Mouse (Mus musculus): ENCODE measurements at regions not wholly inside any gene's neighbourhood (a gene's known extent, or its start where the extent isn't known, plus 50 kb on each side); places are given as distances from the start of the nearest gene placed in this dataset.

- TF ChIP-seq POLR2A (IDR thresholded peaks at IDR 0.05; ENCODE audit: insufficient read depth, low read length) = no peak
- TF ChIP-seq CTCF (IDR thresholded peaks at IDR 0.05; ENCODE audit: low read depth, low read length) = no peak
Measured at GRCm38 (mm10) chr5:40294868-40295693, 539.8 kb upstream of the Hs3st1 start.

Measured in ES-Bruce4 (cell line).